Mouse (Mus musculus): ENCODE results near the gene Kcnk12. TPM values are rescaled to one million over a fixed set of nuclear protein-coding genes. Genes with fewer than 3 reads are reported as not detected.

The Kcnk12 gene
- polyA plus RNA-seq (2016; fragmentation: Nextera tagmentation; extraction: Ambion mirVana) = 0.12 and 0.19 TPM in 2 replicates

GRCm38 (mm10) chr17:87797688-87798291 is at the start of gene Kcnk12:
Kcnk12 (minus strand) TSS chr17:87797994.
- H3K36me3 ChIP-seq = no peaks in the 10 kb centered on the region
- H3K4me3 ChIP-seq = peak within 1 kb of the TSS; percentile 62
- peak within 1 kb of the TSS; percentile 35; the same call in 1 of the 2 replicates for H3K27ac ChIP-seq
- peaks cover 26% of the 10 kb centered on the region for H3K4me1 ChIP-seq (replicated peaks)
- WGBS = under 1% methylated on average over 46 of the region's 46 CpGs
- H3K9me3 ChIP-seq = no peaks in the 10 kb centered on the region
- peaks cover 81% of the 10 kb centered on the region for H3K27me3 ChIP-seq (ENCODE audit: insufficient read depth, poor library complexity, severe bottlenecking)
- DNase-seq (ENCODE audit: low spot score) = peak; percentile 77

GRCm38 (mm10) chr17:87842156-87842555 is 44.4 kb upstream of the Kcnk12 start:
- peaks cover 4% of the 10 kb centered on the region; the same call in 1 of the 2 replicates for H3K4me1 ChIP-seq (replicated peaks)
- no peaks in the 10 kb centered on the region for H3K36me3 ChIP-seq
- no peak overlapping the region for H3K4me3 ChIP-seq
- H3K9me3 ChIP-seq = peaks cover 11% of the 10 kb centered on the region; the same call in 1 of the 2 replicates
- no peaks in the 10 kb centered on the region for H3K27me3 ChIP-seq (ENCODE audit: insufficient read depth, poor library complexity, severe bottlenecking)
- no peak for DNase-seq (ENCODE audit: low spot score)
- 86% methylated on average over 5 of the region's 5 CpGs for WGBS
- H3K27ac ChIP-seq = no peak overlapping the region

- WGBS = 70% methylated on average over 7 of the region's 7 CpGs
- Histone ChIP-seq H3K27me3 (ENCODE audit: insufficient read depth, poor library complexity, severe bottlenecking) (no peaks in the 10 kb centered on the region), H3K4me3 (no peak overlapping the region), H3K27ac (no peak overlapping the region), H3K4me1 (replicated peaks) (peaks cover 7% of the 10 kb centered on the region), H3K36me3 (no peaks in the 10 kb centered on the region), H3K9me3 (peaks cover 11% of the 10 kb centered on the region; the same call in 1 of the 2 replicates)
- DNase-seq (ENCODE audit: low spot score) = no peak
Measured at GRCm38 (mm10) chr17:87840079-87840478, 42.3 kb upstream of the Kcnk12 start.

- Histone ChIP-seq H3K9me3 (no peaks in the 10 kb centered on the region), H3K36me3 (no peaks in the 10 kb centered on the region)
- 26% methylated on average over 8 of the region's 8 CpGs for WGBS
Measured at GRCm38 (mm10) chr17:87834850-87835249, 37.1 kb upstream of the Kcnk12 start.

GRCm38 (mm10) chr17:87826909-87827308 is 29.1 kb upstream of the Kcnk12 start:
- Histone ChIP-seq H3K9me3 (no peaks in the 10 kb centered on the region), H3K4me1 (replicated peaks) (peaks cover 17% of the 10 kb centered on the region), H3K27me3 (ENCODE audit: insufficient read depth, poor library complexity, severe bottlenecking) (peaks cover 29% of the 10 kb centered on the region), H3K36me3 (no peaks in the 10 kb centered on the region), H3K4me3 (peak overlapping the region; percentile 24; the same call in 1 of the 2 replicates), H3K27ac (no peak overlapping the region)
- DNase-seq (ENCODE audit: low spot score) = peak; percentile 10
- WGBS = 20% methylated on average over 12 of the region's 12 CpGs

More at GRCm38 (mm10) chr17:87834850-87835249, 37.1 kb upstream of the Kcnk12 start:
- Histone ChIP-seq H3K4me3 (no peak overlapping the region), H3K27ac (no peak overlapping the region), H3K4me1 (replicated peaks) (peaks cover 12% of the 10 kb centered on the region), H3K27me3 (ENCODE audit: insufficient read depth, poor library complexity, severe bottlenecking) (no peaks in the 10 kb centered on the region)
- DNase-seq (ENCODE audit: low spot score) = no peak

- H3K4me3 ChIP-seq = peak overlapping the region; percentile 32
- no peaks in the 10 kb centered on the region for H3K36me3 ChIP-seq
- no peak for DNase-seq (ENCODE audit: low spot score)
- H3K27me3 ChIP-seq (ENCODE audit: insufficient read depth, poor library complexity, severe bottlenecking) = peaks cover 29% of the 10 kb centered on the region
- H3K27ac ChIP-seq = no peak overlapping the region
- no peaks in the 10 kb centered on the region for H3K9me3 ChIP-seq
- peaks cover 17% of the 10 kb centered on the region for H3K4me1 ChIP-seq (replicated peaks)
- 27% methylated on average over 23 of the region's 23 CpGs for WGBS
Measured at GRCm38 (mm10) chr17:87826036-87826560, 28.3 kb upstream of the Kcnk12 start.

GRCm38 (mm10) chr17:87825454-87826008 is 27.7 kb upstream of the Kcnk12 start:
- DNase-seq (ENCODE audit: low spot score) = peak; percentile 5
- 34% methylated on average over 5 of the region's 5 CpGs for WGBS
- Histone ChIP-seq H3K4me3 (no peak overlapping the region), H3K36me3 (no peaks in the 10 kb centered on the region), H3K9me3 (no peaks in the 10 kb centered on the region), H3K27me3 (ENCODE audit: insufficient read depth, poor library complexity, severe bottlenecking) (peaks cover 29% of the 10 kb centered on the region), H3K4me1 (replicated peaks) (peaks cover 17% of the 10 kb centered on the region), H3K27ac (no peak overlapping the region)

- Histone ChIP-seq H3K27me3 (ENCODE audit: insufficient read depth, poor library complexity, severe bottlenecking) (peaks cover 25% of the 10 kb centered on the region), H3K36me3 (no peaks in the 10 kb centered on the region), H3K9me3 (peaks cover 7% of the 10 kb centered on the region), H3K4me1 (replicated peaks) (peaks cover 17% of the 10 kb centered on the region), H3K27ac (no peak overlapping the region), H3K4me3 (no peak overlapping the region)
- 79% methylated on average over 3 of the region's 3 CpGs for WGBS
- no peak for DNase-seq (ENCODE audit: low spot score)
Measured at GRCm38 (mm10) chr17:87823031-87823430, 25.2 kb upstream of the Kcnk12 start.

GRCm38 (mm10) chr17:87809556-87809955 is 11.8 kb upstream of the Kcnk12 start:
- no peak overlapping the region for H3K27ac ChIP-seq
- 69% methylated on average over 2 of the region's 2 CpGs for WGBS
- no peak for DNase-seq (ENCODE audit: low spot score)
- no peaks in the 10 kb centered on the region for H3K4me1 ChIP-seq (replicated peaks)
- no peak overlapping the region for H3K4me3 ChIP-seq
- H3K36me3 ChIP-seq = no peaks in the 10 kb centered on the region
- no peaks in the 10 kb centered on the region for H3K9me3 ChIP-seq
- H3K27me3 ChIP-seq (ENCODE audit: insufficient read depth, poor library complexity, severe bottlenecking) = no peaks in the 10 kb centered on the region

- Histone ChIP-seq H3K4me1 (replicated peaks) (peaks cover 26% of the 10 kb centered on the region), H3K36me3 (no peaks in the 10 kb centered on the region), H3K9me3 (no peaks in the 10 kb centered on the region), H3K27me3 (ENCODE audit: insufficient read depth, poor library complexity, severe bottlenecking) (peaks cover 60% of the 10 kb centered on the region), H3K4me3 (no peak overlapping the region), H3K27ac (no peak overlapping the region)
- no peak for DNase-seq (ENCODE audit: low spot score)
- 76% methylated on average over 3 of the region's 3 CpGs for WGBS
Measured at GRCm38 (mm10) chr17:87799948-87800340, 2.1 kb upstream of the Kcnk12 start.

- DNase-seq (ENCODE audit: low spot score) = no peak
- Histone ChIP-seq H3K27me3 (ENCODE audit: insufficient read depth, poor library complexity, severe bottlenecking) (peaks cover 66% of the 10 kb centered on the region), H3K4me1 (replicated peaks) (peaks cover 26% of the 10 kb centered on the region), H3K4me3 (no peak overlapping the region), H3K36me3 (no peaks in the 10 kb centered on the region), H3K27ac (no peak overlapping the region), H3K9me3 (no peaks in the 10 kb centered on the region)
- 69% methylated on average over 13 of the region's 13 CpGs for WGBS
Measured at GRCm38 (mm10) chr17:87799212-87799947, 1.6 kb upstream of the Kcnk12 start.

GRCm38 (mm10) chr17:87798423-87798941 is 688 bp upstream of the Kcnk12 start:
- H3K9me3 ChIP-seq = no peaks in the 10 kb centered on the region

More at GRCm38 (mm10) chr17:87798423-87798941, 688 bp upstream of the Kcnk12 start:
- H3K4me1 ChIP-seq (replicated peaks) = peaks cover 26% of the 10 kb centered on the region
- WGBS = under 1% methylated on average over 40 of the region's 40 CpGs
- H3K27me3 ChIP-seq (ENCODE audit: insufficient read depth, poor library complexity, severe bottlenecking) = peaks cover 74% of the 10 kb centered on the region
- no peak overlapping the region for H3K27ac ChIP-seq
- peak; percentile 67 for DNase-seq (ENCODE audit: low spot score)
- no peaks in the 10 kb centered on the region for H3K36me3 ChIP-seq
- peak overlapping the region; percentile 62 for H3K4me3 ChIP-seq
